Mouse (Mus musculus) bone marrow macrophage, adult 2 months (primary cell): ENCODE measurements around the gene Tspan18.

ENCODE experiments used
- CTCF ChIP-seq: IDR thresholded peaks from 2 replicates; pipeline ENCODE4 v1.5.1; 2012; ENCODE audit warnings: low read depth, mild to moderate bottlenecking, low read length, moderate library complexity
- POLR2A ChIP-seq: IDR thresholded peaks from 2 replicates; pipeline ENCODE4 v1.6.1; 2012; ENCODE audit warnings: mild to moderate bottlenecking, low read depth, low read length, borderline replicate concordance

DNA sequence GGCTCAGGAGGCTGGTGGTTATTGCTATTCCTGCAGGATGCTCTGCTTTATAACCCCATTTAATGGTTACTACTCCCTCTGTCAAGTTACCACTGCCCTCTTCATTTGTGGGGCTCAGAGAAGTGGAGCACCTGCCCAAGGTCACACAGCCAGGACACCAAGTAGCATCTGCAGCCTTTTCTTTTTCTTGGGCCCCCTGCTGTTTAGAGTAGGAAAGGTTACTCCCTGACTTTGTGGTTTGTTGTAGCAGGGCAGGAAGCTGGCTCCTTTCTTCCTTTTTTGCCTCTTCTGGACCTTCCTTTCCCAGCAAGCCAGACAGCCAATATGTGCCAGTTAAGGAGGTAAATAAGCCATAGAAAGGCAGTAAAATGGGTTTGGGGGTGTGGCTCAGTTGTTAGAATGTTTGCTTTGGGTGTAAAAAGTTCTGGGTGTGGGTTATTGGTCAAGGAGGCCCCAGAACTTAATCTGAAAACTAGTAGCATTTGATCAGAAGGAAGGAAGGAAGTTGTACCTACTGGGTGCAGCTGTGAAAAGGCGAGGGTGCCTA is 179.7 kb downstream of the Tspan18 start:
- no peak for TF ChIP-seq POLR2A
- TF ChIP-seq CTCF: no peak
